Mouse (Mus musculus): ENCODE results near the gene Gak.
A peak's percentile ranks its signal among the peaks of the same experiment; 100 is the strongest.

The Gak gene

GRCm38 (mm10) chr5:108629634-108630483, at the start of gene Gak, which contains the start of gene Tmem175:
Gene Gak, minus strand, starts transcription at chr5:108629755.
Gene Tmem175, plus strand, starts transcription at chr5:108629770.
- DNase-seq (ENCODE audit: low read depth) = peak; percentile 88

- DNase-seq (ENCODE audit: low read depth) = no peak
These were observed 48.8 kb upstream of the Gak start for GRCm38 (mm10) chr5:108678296-108678854.

- no peak for DNase-seq (ENCODE audit: low read depth)
These were observed 48.2 kb upstream of the Gak start for GRCm38 (mm10) chr5:108677605-108678295.

DNA sequence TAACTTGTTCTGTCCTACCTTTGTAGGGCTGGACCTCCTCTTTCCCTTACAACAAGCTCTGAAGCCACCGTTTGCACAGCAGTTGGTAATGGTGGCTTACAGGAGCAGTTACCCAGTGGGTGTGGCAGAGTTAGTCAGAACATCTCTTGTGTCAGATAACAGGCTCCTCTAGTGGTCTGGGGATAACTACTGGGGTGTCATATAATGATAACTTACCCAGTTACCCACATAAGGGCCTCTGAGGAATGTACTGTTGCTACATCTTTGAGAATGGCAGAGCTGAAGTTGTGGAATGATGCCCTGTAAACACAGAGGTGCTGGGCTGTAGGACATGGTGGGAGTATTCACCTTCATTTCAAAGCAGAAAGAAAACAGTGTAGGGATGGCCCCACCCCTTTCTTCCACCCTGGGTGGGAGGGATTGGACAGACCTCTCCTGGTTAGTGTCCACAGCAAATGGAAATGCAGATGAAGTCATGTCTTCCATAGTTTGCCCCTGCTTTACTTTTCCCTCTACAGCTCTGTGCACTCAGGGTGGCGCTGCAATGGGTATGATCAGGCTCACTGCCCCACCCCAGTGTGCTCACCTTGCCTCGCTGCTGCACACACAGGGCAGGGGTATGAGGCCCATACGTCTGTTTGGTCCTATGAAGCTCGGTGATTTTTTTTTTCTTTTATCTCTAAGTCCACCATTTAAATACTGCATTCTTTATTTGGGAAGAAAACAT, 47.4 kb upstream of the Gak start:
- peak; percentile 71 for DNase-seq (ENCODE audit: low read depth)

DNA sequence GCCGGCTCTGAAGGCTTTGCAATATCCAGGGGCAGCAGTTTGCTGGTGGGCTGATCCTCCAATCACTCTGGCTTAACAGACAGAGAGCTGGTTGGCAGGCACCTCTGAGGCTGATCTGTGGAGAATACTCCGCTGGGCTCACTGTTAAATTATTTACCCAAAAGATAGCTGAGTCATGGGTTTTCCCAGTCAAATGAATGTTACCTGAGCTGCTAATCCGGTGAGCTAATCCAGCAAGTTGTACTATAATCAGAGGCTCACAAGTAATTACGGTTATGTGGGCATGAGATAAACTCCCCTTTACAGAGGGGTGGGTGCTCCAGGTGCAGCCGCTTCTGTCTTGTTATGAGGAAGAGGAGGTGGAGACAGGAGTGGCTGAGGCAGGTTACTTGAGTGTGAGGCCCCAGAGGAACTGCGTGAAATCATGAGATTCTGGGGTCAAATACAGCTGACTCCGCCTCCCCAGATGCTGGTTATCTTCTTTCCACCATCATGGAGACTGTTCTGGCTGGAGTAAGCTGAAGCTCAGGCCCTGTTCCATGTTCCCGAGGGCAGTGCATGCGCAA, 45.8 kb upstream of the Gak start, which contains the start of gene Slc26a1:
Gene Slc26a1, minus strand, starts transcription at position 319 of the 566 bp plus-strand sequence.
- peak; percentile 77 for DNase-seq (ENCODE audit: low read depth)

DNA sequence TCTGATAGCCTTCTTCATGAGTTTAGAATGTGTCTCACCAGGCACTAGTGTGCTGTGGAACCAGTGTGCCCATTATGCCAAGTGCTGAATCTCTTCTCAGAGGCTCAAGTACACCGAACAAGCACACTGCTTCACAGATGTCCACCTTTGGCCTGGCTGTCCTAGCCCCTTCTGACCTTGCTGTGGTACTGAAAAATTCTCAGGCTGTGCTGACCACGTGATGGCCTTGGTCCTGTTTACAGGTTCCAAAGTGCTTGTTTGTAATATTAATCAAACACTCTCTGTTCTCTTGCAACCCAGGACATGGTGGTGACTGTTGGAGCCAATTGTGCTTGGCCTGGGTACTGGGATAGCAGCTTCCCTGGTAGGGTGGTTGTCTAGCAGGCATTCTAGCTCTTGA, 45.1 kb upstream of the Gak start:
- no peak for DNase-seq (ENCODE audit: low read depth)

DNA sequence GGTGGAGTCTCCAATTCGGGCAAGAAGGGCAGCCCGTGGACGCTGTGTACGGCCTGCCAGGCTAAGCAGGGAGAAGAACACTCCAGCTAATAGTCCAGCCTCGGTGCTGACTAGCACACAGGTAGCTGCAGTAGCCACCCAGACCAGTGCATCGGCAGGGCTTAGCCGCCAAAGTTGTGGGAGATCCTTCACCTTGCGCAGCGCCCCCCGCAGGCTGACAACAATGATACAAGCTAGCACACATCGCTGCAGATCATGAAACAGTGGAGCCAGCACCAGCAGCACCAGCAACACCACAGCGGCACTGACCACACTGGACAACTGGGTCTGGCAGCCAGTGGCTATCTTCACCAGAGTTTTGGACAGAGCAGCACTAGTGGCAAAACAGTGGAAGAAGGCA, 42.2 kb upstream of the Gak start:
- DNase-seq (ENCODE audit: low read depth) = no peak

DNA sequence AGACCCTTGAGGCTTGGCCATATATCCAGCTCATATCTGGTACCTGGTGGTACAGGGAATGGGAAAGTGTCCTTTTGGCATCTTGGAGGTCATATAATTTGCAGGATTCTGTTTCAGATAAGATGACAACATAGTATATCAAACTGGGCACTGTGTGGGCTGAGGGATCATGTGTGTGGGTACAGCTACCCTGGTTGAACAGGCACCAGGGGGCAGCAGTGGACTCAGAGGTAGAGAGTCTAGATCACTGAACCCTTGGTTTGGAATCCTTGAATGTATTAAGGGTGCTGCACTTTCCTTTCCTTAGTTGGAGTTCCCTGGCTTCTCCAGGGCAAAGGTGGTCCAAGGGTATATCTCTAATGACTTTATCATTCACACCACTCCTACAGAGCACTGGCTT, 41.2 kb upstream of the Gak start:
- peak; percentile 82 for DNase-seq (ENCODE audit: low read depth)

GRCm38 (mm10) chr5:108669986-108670385, 40.4 kb upstream of the Gak start:
- no peak for DNase-seq (ENCODE audit: low read depth)

DNA sequence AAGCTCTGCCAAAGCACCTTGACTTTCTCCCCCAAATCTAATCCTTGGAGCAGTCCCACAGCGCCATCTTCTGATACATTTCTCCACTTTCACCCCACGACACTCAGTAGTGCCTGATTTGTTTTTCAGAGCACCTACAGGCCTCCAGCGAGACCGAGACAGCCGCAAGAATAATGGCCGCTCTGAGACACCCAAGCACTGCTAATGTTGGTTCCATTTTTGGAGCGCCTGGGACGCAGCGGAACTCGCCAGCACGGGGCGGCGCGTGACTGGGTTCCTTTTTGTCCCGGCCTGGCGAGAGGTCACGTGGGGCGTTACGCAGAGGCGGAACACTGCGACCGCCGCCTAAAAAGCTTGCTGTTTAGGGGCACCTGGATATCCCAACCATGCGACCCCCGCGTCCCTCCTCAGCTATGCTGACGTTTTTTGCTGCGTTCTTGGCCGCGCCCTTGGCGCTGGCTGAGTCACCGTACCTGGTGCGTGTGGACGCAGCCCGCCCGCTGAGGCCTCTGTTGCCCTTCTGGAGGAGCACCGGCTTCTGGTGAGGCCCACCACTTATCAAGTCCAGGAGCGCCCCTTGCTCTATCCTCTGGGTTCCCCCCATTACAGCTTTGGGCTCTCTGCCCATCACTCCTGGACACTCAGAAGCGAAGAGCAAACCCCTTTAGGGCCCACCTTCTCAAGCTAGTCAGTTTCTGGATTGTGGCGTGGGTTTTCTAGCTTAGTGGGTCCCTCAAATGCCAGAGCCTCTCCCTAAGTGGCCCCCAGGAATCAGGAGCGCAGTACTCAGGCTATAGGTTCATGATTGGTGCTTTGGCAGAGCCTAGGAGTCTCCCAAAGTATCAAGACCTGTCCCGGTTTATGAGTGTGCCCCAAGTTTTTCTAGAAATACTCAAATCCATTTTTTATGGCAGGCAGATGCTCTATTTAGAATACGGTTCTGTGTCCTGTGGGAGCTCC, 39.7 kb upstream of the Gak start, which contains the start of gene Dgkq:
Gene Dgkq, minus strand, starts transcription at position 696 of the 960 bp plus-strand sequence.
- peak; percentile 86 for DNase-seq (ENCODE audit: low read depth)

- no peak for DNase-seq (ENCODE audit: low read depth)
These were observed 38.9 kb upstream of the Gak start for GRCm38 (mm10) chr5:108668387-108668932.

DNA sequence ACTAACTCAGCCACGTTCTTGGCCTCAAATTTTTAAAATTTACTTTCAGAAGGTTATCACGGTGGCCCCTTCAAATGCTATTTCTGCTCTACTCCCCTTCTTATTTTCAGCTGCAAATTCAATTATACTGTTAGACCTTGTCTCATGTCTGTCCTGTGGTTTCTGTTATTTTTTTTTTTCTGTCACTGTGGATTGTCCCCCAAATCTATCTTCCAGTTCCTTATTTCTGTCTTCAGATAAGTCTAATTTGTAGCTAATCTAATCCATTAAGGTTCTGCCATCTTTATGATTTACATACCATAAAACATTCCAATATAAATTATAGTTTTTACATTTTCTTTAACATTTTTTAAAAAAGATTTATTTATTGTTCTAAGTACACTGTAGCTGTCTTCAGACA, 37.8 kb upstream of the Gak start:
- DNase-seq (ENCODE audit: low read depth) = no peak

GRCm38 (mm10) chr5:108665066-108665465, 35.5 kb upstream of the Gak start:
- DNase-seq (ENCODE audit: low read depth) = no peak

GRCm38 (mm10) chr5:108662772-108663171, 33.2 kb upstream of the Gak start:
- DNase-seq (ENCODE audit: low read depth) = no peak

DNA sequence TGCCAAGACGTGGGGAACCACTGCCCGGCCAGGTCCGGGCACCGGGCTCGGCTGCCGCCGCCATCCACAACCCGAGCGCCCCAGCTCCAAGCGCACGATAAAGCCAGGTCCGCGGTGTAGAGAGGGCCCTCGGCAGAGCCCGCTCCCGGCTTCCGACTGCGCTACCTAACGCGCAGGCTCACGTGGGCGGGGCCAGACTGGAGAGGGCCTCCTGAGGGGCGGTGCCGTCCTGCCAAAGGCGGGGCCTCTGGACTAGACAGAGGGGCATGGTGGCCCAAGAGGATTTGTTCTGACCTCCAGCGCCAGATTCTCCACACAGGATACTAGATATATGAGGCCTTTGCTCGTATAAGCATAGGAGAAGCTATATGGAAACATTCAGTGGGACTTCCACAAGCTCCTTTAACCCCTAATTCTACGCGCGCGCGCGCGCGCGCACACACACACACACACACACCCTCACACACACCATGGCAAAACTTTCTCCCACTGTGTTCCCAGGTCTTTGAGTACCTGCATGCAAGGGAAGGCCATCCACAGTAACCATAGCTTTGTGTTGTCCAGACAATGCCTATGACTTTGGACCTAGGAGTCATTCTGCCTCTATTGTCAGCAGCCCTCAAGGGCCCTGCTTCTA, 31.2 kb upstream of the Gak start:
- peak; percentile 91 for DNase-seq (ENCODE audit: low read depth)

DNA sequence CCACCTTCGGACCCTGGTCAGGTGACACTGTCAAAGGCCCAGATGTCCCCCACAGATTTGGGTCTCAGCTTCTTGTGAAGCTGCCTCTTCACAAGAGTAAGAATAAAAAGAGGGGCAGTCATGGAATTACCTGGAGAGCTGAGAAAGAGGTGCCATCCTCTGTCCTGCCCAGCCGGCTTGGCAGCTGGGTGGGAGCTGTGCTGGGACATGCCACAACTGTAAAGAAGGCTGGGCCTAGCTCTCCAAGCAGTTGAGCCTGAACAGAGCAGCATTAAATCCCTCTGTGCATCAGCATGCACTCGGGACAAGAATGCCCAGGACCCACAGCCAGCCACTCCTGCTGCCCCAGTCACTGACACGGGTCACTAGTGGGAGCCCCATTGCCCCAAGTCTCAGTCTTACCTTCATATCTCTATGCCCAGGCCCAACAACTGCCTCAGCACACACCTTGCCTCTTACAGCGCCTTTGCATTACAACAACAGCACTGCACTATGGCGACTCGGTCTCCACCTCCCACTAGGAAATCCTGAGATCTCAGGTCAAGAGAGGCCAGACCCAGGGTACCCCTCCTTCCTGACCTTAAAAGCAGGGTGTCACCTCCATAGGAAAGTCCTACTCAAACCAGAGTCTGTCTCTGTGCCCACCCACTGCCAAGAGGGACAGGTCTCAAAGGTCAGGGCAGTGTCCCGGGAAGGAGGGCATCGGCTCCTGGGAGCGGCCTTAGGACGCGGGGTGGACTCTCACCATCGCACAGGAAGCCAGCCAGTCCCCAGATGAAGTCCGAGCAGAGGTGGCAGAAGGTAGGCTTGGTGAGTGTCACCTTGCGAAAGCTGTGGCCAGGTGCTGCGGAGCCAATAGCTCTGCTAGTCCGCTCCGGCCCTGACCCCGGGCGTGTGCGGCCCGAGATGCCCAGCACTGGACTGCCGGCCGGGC, 30.4 kb upstream of the Gak start, which contains the start of gene Idua:
Gene Idua, plus strand, starts transcription at position 634 of the 934 bp plus-strand sequence.
- no peak for DNase-seq (ENCODE audit: low read depth)

DNA sequence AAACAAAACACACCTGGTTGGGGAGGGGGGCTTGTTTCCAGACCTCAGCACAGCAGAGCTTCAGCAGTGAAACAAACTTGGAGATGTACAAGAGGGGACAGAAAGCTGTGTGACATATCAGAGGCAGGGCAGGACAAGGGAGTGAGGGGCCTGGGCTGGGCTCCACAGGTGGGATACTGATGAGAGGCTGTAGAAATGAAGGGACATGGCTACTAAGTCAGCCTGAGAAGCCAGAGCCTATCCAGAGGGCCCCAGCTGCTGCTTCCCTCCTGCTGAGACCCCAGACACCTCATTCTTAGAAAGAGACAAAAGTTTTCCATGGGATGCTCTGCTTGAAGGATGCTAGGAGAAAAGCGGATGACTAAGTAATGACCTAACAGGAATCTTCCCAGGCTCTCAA, 29.1 kb upstream of the Gak start:
- no peak for DNase-seq (ENCODE audit: low read depth)

DNA sequence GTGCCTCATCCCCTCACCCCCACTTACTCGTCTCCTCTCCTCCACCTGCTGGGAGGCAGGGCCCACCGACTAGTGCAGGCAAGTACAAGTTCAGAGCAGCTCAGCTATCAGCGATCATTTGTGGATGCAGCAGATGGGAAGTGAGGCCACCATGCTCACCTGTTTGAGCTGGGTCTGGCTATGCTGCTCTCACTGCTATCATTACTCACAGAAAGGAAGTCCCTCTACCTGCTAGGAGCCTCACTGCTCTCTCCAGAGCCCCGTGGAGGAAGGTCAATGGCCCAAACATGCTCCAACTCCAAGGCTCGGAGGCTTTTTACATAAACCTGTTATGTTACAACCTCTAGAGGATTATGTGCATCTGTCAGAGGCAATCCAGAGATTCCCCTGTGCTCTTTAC, 27.9 kb upstream of the Gak start:
- no peak for DNase-seq (ENCODE audit: low read depth)
